Mouse (Mus musculus): ENCODE results near the gene Ppp4r4.

GRCm38 (mm10) chr12:103514354-103514753, 17.7 kb upstream of the Ppp4r4 start:
- no peak for TF ChIP-seq CTCF (IDR thresholded peaks at IDR 0.05 in 2 of 3, conservative IDR thresholded peaks at IDR 0.05 in 1 of 3; ENCODE audit: control insufficient read depth in 1 of 3, insufficient read depth in 1 of 3, low read depth in 2 of 3, low read length in 3 of 3, poor library complexity in 1 of 3, severe bottlenecking in 1 of 3)
- TF ChIP-seq ZKSCAN1 (IDR thresholded peaks at IDR 0.05; ENCODE audit: low read depth, low read length): no peak
- TF ChIP-seq TAL1 (IDR thresholded peaks at IDR 0.05; ENCODE audit: low read length): no peak
- no peak for TF ChIP-seq ZMIZ1 (IDR thresholded peaks at IDR 0.05; ENCODE audit: low read depth, low read length)
- TF ChIP-seq POLR2AphosphoS2 (IDR thresholded peaks at IDR 0.05; ENCODE audit: low read length): no peak
- TF ChIP-seq MAFK (IDR thresholded peaks at IDR 0.05; ENCODE audit: borderline replicate concordance, low read depth, low read length): no peak
- TF ChIP-seq SIN3A (IDR thresholded peaks at IDR 0.05; ENCODE audit: low read length): no peak
- no peak for TF ChIP-seq GABPA (IDR thresholded peaks at IDR 0.05; ENCODE audit: low read depth, low read length)
- no peak for TF ChIP-seq TBP (IDR thresholded peaks at IDR 0.05; ENCODE audit: low read depth, low read length)
- TF ChIP-seq USF2 (IDR thresholded peaks at IDR 0.05; ENCODE audit: borderline replicate concordance in 1 of 2, insufficient read depth in 1 of 2, low read depth in 1 of 2, low read length in 2 of 2): no peak
- no peak for TF ChIP-seq ETS1 (IDR thresholded peaks at IDR 0.05; ENCODE audit: low read depth, low read length)
- TF ChIP-seq TCF12 (IDR thresholded peaks at IDR 0.05; ENCODE audit: low read depth, low read length): no peak
- no peak for TF ChIP-seq POLR2A (IDR thresholded peaks at IDR 0.05; ENCODE audit: control insufficient read depth in 1 of 2, insufficient read depth in 1 of 2, low read depth in 1 of 2, low read length in 2 of 2, poor library complexity in 1 of 2)
- no peak for TF ChIP-seq RAD21 (IDR thresholded peaks at IDR 0.05; ENCODE audit: low read depth, low read length)

Data from MEL (cell line).